ENCODE assay signal across 8 mouse cellular contexts in genomic region chr6:48646995-48647394, GRCm38 (mm10). TPM values are rescaled to one million over a fixed set of nuclear protein-coding genes. Genes with fewer than 3 reads are reported as not detected.
DNase-seq lines count a peak whose midpoint lies in the region; ATAC-seq and TF ChIP-seq lines count a peak whose summit lies in the region.

TSS of gene Gimap8 (plus strand) at chr6:48647234.

- H3K36me3 ChIP-seq in heart, embryonic 12.5 days = no peaks in the 10 kb centered on the region
- no peaks in the 10 kb centered on the region for H3K36me3 ChIP-seq in liver, embryonic 16.5 days (ENCODE audit: control insufficient read depth, insufficient read depth)
- H3K36me3 ChIP-seq in spleen, adult 2 months (ENCODE audit: control insufficient read depth, insufficient read depth, low read length) = peaks cover 18% of the 10 kb centered on the region

- no peak within 1 kb of the TSS for H3K4me2 ChIP-seq in heart, embryonic 12.5 days
- H3K4me2 ChIP-seq in liver, embryonic 16.5 days (ENCODE audit: low read depth, low read length) = no peak within 1 kb of the TSS

- WGBS in heart, embryonic 12.5 days = 36% methylated on average over 3 of the region's 3 CpGs
- 7% methylated on average over 3 of the region's 3 CpGs for WGBS in liver, embryonic 16.5 days (ENCODE audit: insufficient replicate concordance)
- 5% methylated on average over 3 of the region's 3 CpGs for WGBS in spleen, adult 2 months

- intact Hi-C loops in heart, postnatal 14 days (cut with DNase I) = loop anchor here (2.0 to 10.0 kb wide), 5 partner anchors 28 to 308 kb away; partner anchors contain the start of genes Gimap4 and Gimap5

- H3K9me3 ChIP-seq in heart, embryonic 12.5 days (replicated peaks) = no peaks in the 10 kb centered on the region
- no peaks in the 10 kb centered on the region for H3K9me3 ChIP-seq in liver, embryonic 16.5 days (replicated peaks; ENCODE audit: control insufficient read depth, low read length)

- H3K4me3 ChIP-seq in heart, embryonic 12.5 days = no peak within 1 kb of the TSS
- no peak within 1 kb of the TSS for H3K4me3 ChIP-seq in liver, embryonic 16.5 days (ENCODE audit: low read depth, low read length)
- peak within 1 kb of the TSS; percentile 71 for H3K4me3 ChIP-seq in spleen, adult 2 months (ENCODE audit: extremely low read depth, insufficient read depth, insufficient read length)

- peaks cover 3% of the 10 kb centered on the region; the same call in 1 of the 2 replicates for H3K4me1 ChIP-seq in heart, embryonic 12.5 days (replicated peaks)
- H3K4me1 ChIP-seq in liver, embryonic 16.5 days (ENCODE audit: control insufficient read depth, low read depth, low read length) = no peaks in the 10 kb centered on the region
- peaks cover 13% of the 10 kb centered on the region; the same call in 1 of the 2 replicates for H3K4me1 ChIP-seq in spleen, adult 2 months (ENCODE audit: control insufficient read depth, insufficient read depth, insufficient read length)

- TF ChIP-seq POLR2A in spleen, adult 2 months (IDR thresholded peaks at IDR 0.05; ENCODE audit: low read depth, low read length) = peak; percentile 8; the same call in 1 of the 2 replicates

- no peak within 1 kb of the TSS for H3K27ac ChIP-seq in heart, embryonic 12.5 days (ENCODE audit: poor library complexity, severe bottlenecking)
- no peak within 1 kb of the TSS for H3K27ac ChIP-seq in liver, embryonic 16.5 days (ENCODE audit: low read length)
- peak within 1 kb of the TSS; percentile 91 for H3K27ac ChIP-seq in spleen, adult 2 months (ENCODE audit: insufficient read depth, low read length)

- TF ChIP-seq CTCF in spleen, adult 2 months (IDR thresholded peaks at IDR 0.05; ENCODE audit: extremely low read depth, insufficient read depth, insufficient read length, insufficient replicate concordance) = peak; percentile 81

- H3K27me3 ChIP-seq in heart, embryonic 12.5 days (replicated peaks) = no peaks in the 10 kb centered on the region
- H3K27me3 ChIP-seq in liver, embryonic 16.5 days (ENCODE audit: control insufficient read depth, insufficient read depth, low read depth, low read length) = no peaks in the 10 kb centered on the region
- no peaks in the 10 kb centered on the region for H3K27me3 ChIP-seq in spleen, adult 2 months (ENCODE audit: control insufficient read depth, insufficient read depth, low read length)

- DNase-seq in heart, adult 11 months = peak; percentile 97
- no peak for DNase-seq in adrenal gland, postnatal 4 days (ENCODE audit: low spot score in 2 of 2)
- peak; percentile 61 to 67 for DNase-seq in heart, postnatal 14 days
- peak; percentile 80 to 90 for DNase-seq in spleen, adult 2 months (ENCODE audit: low read depth in 1 of 2, low spot score in 2 of 2)
- no peak for DNase-seq in right cerebral cortex, postnatal 14 days

- no peak within 1 kb of the TSS for H3K9ac ChIP-seq in heart, embryonic 12.5 days
- H3K9ac ChIP-seq in liver, embryonic 16.5 days (ENCODE audit: low read depth, low read length) = no peak within 1 kb of the TSS

- ATAC-seq in heart, embryonic 12.5 days (ENCODE audit: insufficient number of reproducible peaks, low FRiP score) = no peak; the same call in 1 of the 2 replicates
- peak; percentile 53; the same call in 1 of the 2 replicates for ATAC-seq in liver, embryonic 16.5 days (ENCODE audit: low read depth)
- no peak for ATAC-seq in erythroblast, adult 5-6 weeks (replicated peaks; ENCODE audit: low FRiP score, poor library complexity, severe bottlenecking)

RNA-seq across cellular contexts. Expression of gene Gimap8, which starts in this region (rescaled TPM):
- 0.90 and 1.2 TPM in 2 replicates for polyA plus RNA-seq in heart, embryonic 12.5 days (2016; fragmentation: Nextera tagmentation; extraction: Ambion mirVana)
- total RNA-seq in adrenal gland, postnatal 4 days (2021) = 10 to 100 TPM; 10.8 to 12.0 TPM
- total RNA-seq in heart, postnatal 14 days (2021) = 10 to 100 TPM in 1 of 2 experiments, 1 to 10 TPM in 1; 8.6 to 11.0 TPM
- 1.0 and 1.1 TPM in 2 replicates for polyA plus RNA-seq in liver, embryonic 16.5 days (2015; fragmentation: Nextera tagmentation; extraction: Ambion mirVana)
- 20.1 and 22.2 TPM in 2 replicates for polyA plus RNA-seq in spleen, adult 2 months (2012; rRNA removed)
- 1.0 TPM in 1 of 2 replicates, not detected in the other for total RNA-seq in erythroblast, adult 5-6 weeks (2015; ENCODE audit: low replicate concordance)
- total RNA-seq in erythroblast, adult 5-6 weeks (2017; ENCODE audit: low replicate concordance) = 0.26 and 2.5 TPM in 2 replicates

Comparison
In these comparisons a context has a peak if more than half of its experiments do, and no peak if none do; other contexts are left out.
1. DNase-seq: peak in heart, adult 11 months (single experiment), heart, postnatal 14 days (2 of 2) and spleen, adult 2 months (2 of 2); none in adrenal gland, postnatal 4 days (0 of 2) and right cerebral cortex, postnatal 14 days (single experiment).